In the genomic region with DNA sequence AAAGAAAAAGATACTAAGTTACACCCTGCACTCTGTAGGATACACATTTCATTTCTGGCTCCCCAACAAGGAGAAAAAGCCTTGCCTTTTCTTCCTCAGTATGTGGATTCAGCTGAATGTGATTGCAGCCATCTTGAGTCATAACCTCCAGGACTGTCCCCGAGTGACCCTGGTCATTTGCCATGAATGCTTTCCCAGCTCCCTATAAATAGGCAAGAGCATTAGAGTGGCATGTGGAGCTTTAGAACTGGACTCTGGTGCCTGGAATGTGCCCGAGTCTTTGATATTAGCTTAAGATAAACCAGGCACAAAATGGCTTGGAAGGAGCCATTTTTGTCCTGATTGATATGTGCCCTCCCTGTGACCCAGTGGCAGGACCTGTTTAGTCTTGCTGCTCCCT, we compare ENCODE assay signal across 19 mouse cellular contexts. TPM values are rescaled to one million over a fixed set of nuclear protein-coding genes. Genes with fewer than 3 reads are reported as not detected.
A peak's percentile ranks its signal among the peaks of the same experiment; 100 is the strongest.
DNase-seq lines count a peak whose midpoint lies in the region; ATAC-seq lines count a peak whose summit lies in the region.
"Had no signal": no experiment of that assay in that cellular context is flagged by ENCODE, and none has a peak within 500 bp of the region (broad histone marks: within the 10 kb centered on the region; RNA-seq: fewer than 3 reads in every experiment).

No protein-coding gene starts in this region.

- 67% methylated on average over 2 of the region's 2 CpGs for whole genome bisulfite sequencing in kidney, embryonic 14.5 days
- 59% methylated on average over 2 of the region's 2 CpGs for WGBS in forebrain, embryonic 11.5 days

- DNase-seq in gastrocnemius, adult 18-20 months (ENCODE audit: low spot score): peak; percentile 74
- no peak for DNase-seq in gastrocnemius, postnatal 4 days (ENCODE audit: low spot score in 2 of 2)
- DNase-seq in kidney, postnatal 25 days: peak; percentile 30 to 62
- peak; percentile 64 for DNase-seq in gastrocnemius, postnatal 25 days
- DNase-seq in kidney, postnatal 36 days: peak; percentile 37 to 55
- no peak for DNase-seq in forebrain, embryonic 11.5 days (ENCODE audit: low spot score)
- no peak for DNase-seq in spleen, postnatal 4 days (ENCODE audit: low spot score in 2 of 2)
- DNase-seq: B cell, adult 2 months; cerebellum, adult 8-10 months; embryo, embryonic 11 days; thymus, postnatal 4 days had no signal

- H3K4me3 ChIP-seq in kidney, embryonic 14.5 days (ENCODE audit: low read length): no peak overlapping the region
- H3K4me3 ChIP-seq in forebrain, embryonic 11.5 days (ENCODE audit: low read depth, low read length): no peak overlapping the region
- H3K4me3 ChIP-seq: heart, embryonic 13.5 days; limb, embryonic 15.5 days; lung, embryonic 15.5 days; neural tube, embryonic 15.5 days had no signal

- H3K9me3 ChIP-seq in kidney, embryonic 14.5 days (ENCODE audit: control insufficient read depth, low read length): peaks cover 3% of the 10 kb centered on the region; the same call in 1 of the 2 replicates
- no peaks in the 10 kb centered on the region for H3K9me3 ChIP-seq in forebrain, embryonic 11.5 days (ENCODE audit: control insufficient read depth, low read length)
- H3K9me3 ChIP-seq: heart, embryonic 13.5 days; limb, embryonic 15.5 days; lung, embryonic 15.5 days; neural tube, embryonic 15.5 days had no signal

- no peak overlapping the region for H3K9ac ChIP-seq in kidney, embryonic 14.5 days (ENCODE audit: low read depth, low read length)
- no peak overlapping the region for H3K9ac ChIP-seq in forebrain, embryonic 11.5 days (ENCODE audit: low read length)
- H3K9ac ChIP-seq: heart, embryonic 13.5 days; limb, embryonic 15.5 days; lung, embryonic 15.5 days; neural tube, embryonic 15.5 days had no signal

- no peaks in the 10 kb centered on the region for H3K27me3 ChIP-seq in kidney, embryonic 14.5 days (ENCODE audit: control insufficient read depth, insufficient read depth, low read length)
- no peaks in the 10 kb centered on the region for H3K27me3 ChIP-seq in forebrain, embryonic 11.5 days (ENCODE audit: control insufficient read depth, insufficient read depth, low read length)
- H3K27me3 ChIP-seq: heart, embryonic 13.5 days; limb, embryonic 15.5 days; lung, embryonic 15.5 days; neural tube, embryonic 15.5 days had no signal

- H3K36me3 ChIP-seq in kidney, embryonic 14.5 days (ENCODE audit: control insufficient read depth, insufficient read depth, low read length): no peaks in the 10 kb centered on the region
- no peaks in the 10 kb centered on the region for H3K36me3 ChIP-seq in forebrain, embryonic 11.5 days (ENCODE audit: control insufficient read depth, insufficient read depth, low read length)
- H3K36me3 ChIP-seq: heart, embryonic 13.5 days; limb, embryonic 15.5 days; lung, embryonic 15.5 days; neural tube, embryonic 15.5 days had no signal

- H3K4me2 ChIP-seq in kidney, embryonic 14.5 days (replicated peaks; ENCODE audit: low read depth, low read length): no peak overlapping the region
- no peak overlapping the region for H3K4me2 ChIP-seq in forebrain, embryonic 11.5 days (ENCODE audit: low read depth, low read length, severe bottlenecking)
- H3K4me2 ChIP-seq: heart, embryonic 13.5 days; limb, embryonic 15.5 days; lung, embryonic 15.5 days; neural tube, embryonic 15.5 days had no signal

- H3K4me1 ChIP-seq in kidney, embryonic 14.5 days (ENCODE audit: control insufficient read depth, insufficient read depth, low read length): no peaks in the 10 kb centered on the region
- H3K4me1 ChIP-seq in forebrain, embryonic 11.5 days (replicated peaks; ENCODE audit: control insufficient read depth, insufficient read depth, low read length): no peaks in the 10 kb centered on the region

- ATAC-seq in kidney, embryonic 14.5 days (ENCODE audit: low FRiP score, low TSS enrichment): no peak
- ATAC-seq in forebrain, embryonic 11.5 days (replicated peaks; ENCODE audit: low FRiP score): no peak

- H3K27ac ChIP-seq in kidney, embryonic 14.5 days (ENCODE audit: low read depth, low read length): no peak overlapping the region
- H3K27ac ChIP-seq in forebrain, embryonic 11.5 days (ENCODE audit: low read depth, low read length): no peak overlapping the region
- H3K27ac ChIP-seq: heart, embryonic 13.5 days; limb, embryonic 15.5 days; lung, embryonic 15.5 days; neural tube, embryonic 15.5 days had no signal

RNA-seq across cellular contexts. Expression of a gene that starts 46.6 kb away (rescaled TPM):
- not detected for total RNA-seq in gastrocnemius, adult 18-20 months (2021)
- 1 to 10 TPM; 2.0 to 2.2 TPM for total RNA-seq in gastrocnemius, postnatal 4 days (2021)
- 0.47 and 0.57 TPM in 2 replicates for polyA plus RNA-seq in kidney, embryonic 14.5 days (2014; fragmentation: Nextera tagmentation; extraction: Ambion mirVana)
- total RNA-seq in gastrocnemius, postnatal 25 days (2021): under 1 TPM; 0.32 to 0.46 TPM
- polyA plus RNA-seq in forebrain, embryonic 11.5 days (2014; fragmentation: Nextera tagmentation; extraction: Ambion mirVana): not detected in 2 replicates
- total RNA-seq: ES-E14; left cerebral cortex, postnatal 10 days had no signal
- polyA plus RNA-seq: brain, embryonic 14.5 days had no signal

Comparison
In these comparisons a context has a peak if more than half of its experiments do, and no peak if none do; other contexts are left out.
1. DNase-seq: peak in gastrocnemius, adult 18-20 months (single experiment), kidney, postnatal 25 days (2 of 2), gastrocnemius, postnatal 25 days (single experiment) and kidney, postnatal 36 days (2 of 2); none in gastrocnemius, postnatal 4 days (0 of 2), forebrain, embryonic 11.5 days (single experiment) and spleen, postnatal 4 days (0 of 2).